12 mouse cellular contexts compared by ENCODE assay signal in the genomic region with DNA sequence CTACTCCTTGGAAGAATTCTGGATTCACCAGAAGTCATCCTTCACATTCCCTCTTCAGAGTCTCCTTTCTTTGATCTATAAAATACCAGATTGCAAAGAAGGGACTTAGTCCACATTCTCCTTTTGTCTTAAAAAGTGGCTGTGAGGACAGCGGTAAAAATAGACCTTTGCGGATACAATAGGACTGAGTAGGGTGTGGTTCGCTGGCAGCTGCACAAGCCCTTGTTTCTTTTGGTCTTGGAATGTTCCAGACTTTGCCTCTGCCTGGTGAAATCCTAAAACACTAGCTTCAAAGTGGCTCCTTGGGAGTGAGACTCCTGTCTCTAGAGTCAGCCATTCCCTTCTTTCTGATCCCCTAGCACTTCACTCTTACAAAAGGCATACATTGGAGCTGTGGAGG. TPM values are rescaled to one million over a fixed set of nuclear protein-coding genes. Genes with fewer than 3 reads are reported as not detected.
DNase-seq lines count a peak whose midpoint lies in the region; ATAC-seq lines count a peak whose summit lies in the region.
"Had no signal": no experiment of that assay in that cellular context is flagged by ENCODE, and none has a peak within 500 bp of the region (broad histone marks: within the 10 kb centered on the region; RNA-seq: fewer than 3 reads in every experiment).

No protein-coding gene starts in this region.

- H3K27me3 ChIP-seq in kidney, embryonic 16.5 days (ENCODE audit: insufficient read depth, low read length), result no peaks in the 10 kb centered on the region
- H3K27me3 ChIP-seq in forebrain, embryonic 10.5 days (ENCODE audit: poor library complexity, severe bottlenecking), result no peaks in the 10 kb centered on the region
- H3K27me3 ChIP-seq: hindbrain, embryonic 15.5 days; stomach, embryonic 15.5 days had no signal

- no peak overlapping the region for H3K9ac ChIP-seq in kidney, embryonic 16.5 days (replicated peaks; ENCODE audit: low read length)
- H3K9ac ChIP-seq: hindbrain, embryonic 15.5 days; liver, embryonic 14.5 days; stomach, embryonic 15.5 days had no signal

- ATAC-seq in kidney, embryonic 16.5 days (ENCODE audit: low FRiP score, low TSS enrichment), result no peak

- H3K4me1 ChIP-seq in kidney, embryonic 16.5 days (ENCODE audit: insufficient read depth, low read length), result peaks cover 13% of the 10 kb centered on the region
- peaks cover 27% of the 10 kb centered on the region for H3K4me1 ChIP-seq in forebrain, embryonic 10.5 days
- H3K4me1 ChIP-seq: stomach, embryonic 15.5 days had no signal

- H3K4me2 ChIP-seq in kidney, embryonic 16.5 days (replicated peaks; ENCODE audit: low read depth, low read length), result no peak overlapping the region
- H3K4me2 ChIP-seq: hindbrain, embryonic 15.5 days; stomach, embryonic 15.5 days had no signal

- peak; percentile 27 to 63 for DNase-seq in adrenal gland, adult (ENCODE audit: inconsistent age in 2 of 2, low spot score in 1 of 2)
- DNase-seq in adrenal gland, postnatal 25 days, result no peak
- DNase-seq in 3T3-L1 (ENCODE audit: low read depth, low spot score), result peak; percentile 47
- peak; percentile 76 for DNase-seq in heart, adult 8-10 months (ENCODE audit: low spot score)
- no peak for DNase-seq in thymus, postnatal 36 days
- DNase-seq in forebrain, embryonic 10.5 days (ENCODE audit: extremely low spot score, low spot score), result no peak
- DNase-seq in layer of hippocampus, postnatal 36 days, result no peak

- peak overlapping the region; percentile 40; the same call in 1 of the 2 replicates for H3K27ac ChIP-seq in kidney, embryonic 16.5 days (ENCODE audit: low read length)
- H3K27ac ChIP-seq in forebrain, embryonic 10.5 days, result no peak overlapping the region
- H3K27ac ChIP-seq: hindbrain, embryonic 15.5 days; liver, embryonic 14.5 days; stomach, embryonic 15.5 days had no signal

- H3K4me3 ChIP-seq in kidney, embryonic 16.5 days (ENCODE audit: low read length), result no peak overlapping the region
- H3K4me3 ChIP-seq in forebrain, embryonic 10.5 days, result no peak overlapping the region
- H3K4me3 ChIP-seq: erythroblast, embryonic 14.5 days; hindbrain, embryonic 15.5 days; stomach, embryonic 15.5 days had no signal

- 76% methylated on average over 3 of the region's 3 CpGs for WGBS in kidney, embryonic 16.5 days
- 89% methylated on average over 3 of the region's 3 CpGs for WGBS in forebrain, embryonic 10.5 days

- no peaks in the 10 kb centered on the region for H3K9me3 ChIP-seq in kidney, embryonic 16.5 days (ENCODE audit: low read length)
- no peaks in the 10 kb centered on the region for H3K9me3 ChIP-seq in forebrain, embryonic 10.5 days
- H3K9me3 ChIP-seq: hindbrain, embryonic 15.5 days; stomach, embryonic 15.5 days had no signal

- H3K36me3 ChIP-seq in kidney, embryonic 16.5 days (ENCODE audit: insufficient read depth, low read length), result no peaks in the 10 kb centered on the region
- H3K36me3 ChIP-seq in forebrain, embryonic 10.5 days (replicated peaks), result no peaks in the 10 kb centered on the region
- H3K36me3 ChIP-seq: hindbrain, embryonic 15.5 days; stomach, embryonic 15.5 days had no signal

RNA-seq across cellular contexts. Expression of a gene that starts 27.4 kb away (rescaled TPM):
- total RNA-seq in adrenal gland, postnatal 25 days (2021), result 182 and 190 TPM in 2 replicates
- 100 to 1,000 TPM; 145 to 175 (median 158) TPM for total RNA-seq in heart, adult 8-10 months (2022)
- polyA plus RNA-seq in kidney, embryonic 16.5 days (2015; fragmentation: Nextera tagmentation; extraction: Ambion mirVana), result 209 and 214 TPM in 2 replicates
- polyA plus RNA-seq in forebrain, embryonic 10.5 days (2016; fragmentation: Nextera tagmentation; extraction: Ambion mirVana), result 207 TPM in 2 replicates
- total RNA-seq in layer of hippocampus, postnatal 36 days (2021), result 100 to 1,000 TPM; 162 to 166 TPM

Comparison
In these comparisons a context has a peak if more than half of its experiments do, and no peak if none do; other contexts are left out.
1. DNase-seq: peak in adrenal gland, adult (2 of 2), 3T3-L1 (single experiment) and heart, adult 8-10 months (single experiment); none in adrenal gland, postnatal 25 days (single experiment), thymus, postnatal 36 days (0 of 2), forebrain, embryonic 10.5 days (single experiment) and layer of hippocampus, postnatal 36 days (0 of 2).